Mouse (Mus musculus) hindbrain, embryonic 13.5 days (tissue): ENCODE measurements around the gene Dot1l. TPM values are rescaled to one million over a fixed set of nuclear protein-coding genes. Genes with fewer than 3 reads are reported as not detected.

Experiments
- ATAC-seq: fragments of 200-750 bp; cut with Nextera tagmentation; 2 replicates; pipeline ENCODE4 v1.8.0; 2017; ENCODE audit warnings: moderate TSS enrichment; ENCODE audit not compliant: low FRiP score
- H3K27ac ChIP-seq: fragments of 300-500 bp; sonication (generic); 2 replicates; pipeline ENCODE4 v1.5.1; 2015; ENCODE audit warnings: inconsistent platforms, mild to moderate bottlenecking, moderate library complexity
- H3K27me3 ChIP-seq: fragments of 300-500 bp; sonication (generic); 2 replicates; pipeline ENCODE4 v1.6.1; 2015; ENCODE audit warnings: mild to moderate bottlenecking, inconsistent platforms
- H3K36me3 ChIP-seq: fragments of 300-500 bp; sonication (generic); 2 replicates; pipeline ENCODE4 v1.6.1; 2015; ENCODE audit warnings: mild to moderate bottlenecking, inconsistent platforms
- H3K4me1 ChIP-seq: fragments of 300-500 bp; sonication (generic); replicated peaks from 2 replicates; pipeline ENCODE4 v1.6.1; 2015; ENCODE audit warnings: inconsistent platforms
- H3K4me2 ChIP-seq: fragments of 300-500 bp; sonication (generic); 2 replicates; pipeline ENCODE4 v1.6.1; 2015; ENCODE audit warnings: inconsistent platforms, mild to moderate bottlenecking, moderate library complexity
- H3K4me3 ChIP-seq: fragments of 300-500 bp; sonication (generic); 2 replicates; pipeline ENCODE4 v1.5.1; 2015; ENCODE audit warnings: mild to moderate bottlenecking, inconsistent platforms
- H3K9ac ChIP-seq: fragments of 300-500 bp; sonication (generic); 2 replicates; pipeline ENCODE4 v1.6.1; 2015; ENCODE audit warnings: mild to moderate bottlenecking, inconsistent platforms
- H3K9me3 ChIP-seq: fragments of 300-500 bp; sonication (generic); 2 replicates; pipeline ENCODE4 v1.6.1; 2016; ENCODE audit warnings: inconsistent platforms
- WGBS: fragments of 180-500 bp; shearing (Covaris S2); methylation state at CpG from one replicate; pipeline ENCODE4 v1.1.7; 2015; 5-methylcytosine and 5-hydroxymethylcytosine counted together
- microRNA counts: library from miRNA; unstranded; fragments of <30 nt; microRNA quantifications from one replicate; lab custom pipeline; 2016
- microRNA-seq: library from miRNA; unstranded; fragments of <30 nt; microRNA quantifications from one replicate; pipeline ENCODE4, GENCODE M21; 2016
- polyA plus RNA-seq: library from polyadenylated mRNA; unstranded; fragments of >200 nt; fragmentation: Nextera tagmentation; extraction: Ambion mirVana; gene quantifications from 2 replicates; pipeline ENCODE4 v1.2.1, GENCODE M21; 2015

Dot1l gene
- polyA plus RNA-seq, 1 experiment from 2014 or later: 19.4 TPM

DNA sequence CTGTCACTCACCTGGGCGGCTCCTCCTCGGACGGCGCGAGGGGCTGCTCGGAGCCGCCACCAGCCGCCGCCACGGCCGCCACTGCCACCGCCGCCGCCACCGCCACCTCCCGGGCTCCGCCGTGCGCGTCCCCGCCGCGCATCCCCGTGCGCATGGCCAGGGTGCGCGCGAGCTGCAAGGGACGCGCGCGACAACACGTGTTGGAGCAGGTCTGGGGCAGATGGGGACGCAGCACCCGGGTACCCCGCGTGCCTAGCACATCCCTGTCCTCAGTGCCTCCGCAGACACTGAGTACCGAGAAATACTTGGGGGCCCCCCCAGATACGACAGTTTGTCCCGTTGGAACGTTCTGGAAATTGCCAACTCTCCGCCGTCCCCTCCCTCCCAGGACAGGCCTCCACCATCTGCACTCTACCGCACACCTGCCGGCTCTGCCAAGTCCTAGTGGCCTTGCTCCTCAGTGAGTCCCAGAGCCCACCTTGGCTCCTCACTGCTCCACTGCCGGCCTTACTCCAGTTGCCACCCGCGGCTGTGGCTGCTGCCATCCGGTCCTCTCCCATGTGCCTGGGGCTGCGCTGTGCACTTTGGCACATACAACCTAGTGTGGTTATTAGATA, 89.0 kb downstream of the Dot1l start, which contains the start of gene Lingo3:
Lingo3 (minus strand) TSS at position 109 of the 617 bp plus-strand sequence.
- H3K27ac ChIP-seq: no peak within 1 kb of the TSS
- H3K36me3 ChIP-seq: no peaks in the 10 kb centered on the region
- H3K9me3 ChIP-seq: no peaks in the 10 kb centered on the region
- peak within 1 kb of the TSS; percentile 82 for H3K9ac ChIP-seq
- 6% methylated on average over 41 of the region's 51 CpGs for WGBS
- H3K4me2 ChIP-seq: peak within 1 kb of the TSS; percentile 76
- peak within 1 kb of the TSS; percentile 52 for H3K4me3 ChIP-seq
- H3K27me3 ChIP-seq: peaks cover 57% of the 10 kb centered on the region
- H3K4me1 ChIP-seq: peaks cover 18% of the 10 kb centered on the region
- ATAC-seq: peak; percentile 75

MicroRNAs encoded within 50 kb of the gene (microRNA counts, 519-probe panel; counts per million panel counts)
- 51.3 counts per million for microRNA mmu-miR-1982 (lab: Ali Mortazavi, UCI)

Small RNAs within 50 kb of the gene (microRNA-seq; reads per million reads assigned to microRNA genes)
- gene Mir1982: 3.0 reads per million, percentile 7 among the genes with 10 or more reads in this experiment

Other genes starting within 250 kb of the Dot1l start
- gene Atp8b3, start 216.1 kb upstream of the Dot1l start, polyA plus RNA-seq: 1.2 and 1.3 TPM in 2 replicates
- 28.8 and 31.3 TPM in 2 replicates for gene Rexo1, start 193.6 kb upstream of the Dot1l start, polyA plus RNA-seq
- 4.6 and 4.9 TPM in 2 replicates for gene Klf16, start 177.9 kb upstream of the Dot1l start, polyA plus RNA-seq
- 93.8 and 96.2 TPM in 2 replicates for gene Abhd17a, start 164.9 kb upstream of the Dot1l start, polyA plus RNA-seq
- 65.1 and 67.5 TPM in 2 replicates for gene Scamp4, start 152.3 kb upstream of the Dot1l start, polyA plus RNA-seq
- gene Adat3, start 152.3 kb upstream of the Dot1l start, polyA plus RNA-seq: 4.4 and 6.4 TPM in 2 replicates
- gene Gm49322, start 149.2 kb upstream of the Dot1l start, polyA plus RNA-seq: 3.1 and 3.3 TPM in 2 replicates
- 98.5 and 102 TPM in 2 replicates for gene Csnk1g2, start 132.4 kb upstream of the Dot1l start, polyA plus RNA-seq
- gene Btbd2, start 98.1 kb upstream of the Dot1l start, polyA plus RNA-seq: 75.7 and 77.8 TPM in 2 replicates
- 55.4 and 56.2 TPM in 2 replicates for gene Mknk2, start 77.1 kb upstream of the Dot1l start, polyA plus RNA-seq
- gene Mob3a, start 53.2 kb upstream of the Dot1l start, polyA plus RNA-seq: 51.8 and 56.8 TPM in 2 replicates
- gene Izumo4, start 53.0 kb upstream of the Dot1l start, polyA plus RNA-seq: 36.4 and 42.8 TPM in 2 replicates
- gene Ap3d1, start 12.9 kb upstream of the Dot1l start, polyA plus RNA-seq: 100 and 101 TPM in 2 replicates
- gene Sf3a2, start 43.0 kb downstream of the Dot1l start, polyA plus RNA-seq: 55.9 and 61.6 TPM in 2 replicates
- gene Plekhj1, start 43.4 kb downstream of the Dot1l start, polyA plus RNA-seq: 128 and 132 TPM in 2 replicates
- gene Amh, start 50.0 kb downstream of the Dot1l start, polyA plus RNA-seq: 0.22 TPM in 1 of 2 replicates, not detected in the other
- 0.56 and 0.95 TPM in 2 replicates for gene Jsrp1, start 58.3 kb downstream of the Dot1l start, polyA plus RNA-seq
- gene Oaz1, start 71.5 kb downstream of the Dot1l start, polyA plus RNA-seq: 1,227 and 1,240 TPM in 2 replicates
- gene Lingo3, start 88.8 kb downstream of the Dot1l start, polyA plus RNA-seq: 3.4 and 3.5 TPM in 2 replicates
- 210 and 237 TPM in 2 replicates for gene Lsm7, start 100.0 kb downstream of the Dot1l start, polyA plus RNA-seq
- 63.6 and 68.8 TPM in 2 replicates for gene Sppl2b, start 100.1 kb downstream of the Dot1l start, polyA plus RNA-seq
- 0.13 and 0.17 TPM in 2 replicates for gene Tmprss9, start 116.6 kb downstream of the Dot1l start, polyA plus RNA-seq
- 333 and 336 TPM in 2 replicates for gene Timm13, start 145.8 kb downstream of the Dot1l start, polyA plus RNA-seq
- 41.5 and 43.9 TPM in 2 replicates for gene Lmnb2, start 163.0 kb downstream of the Dot1l start, polyA plus RNA-seq
- 8.0 and 8.1 TPM in 2 replicates for gene Gadd45b, start 174.9 kb downstream of the Dot1l start, polyA plus RNA-seq